Mouse (Mus musculus): Measurements from ENCODE around the gene Jazf1.

Jazf1 gene

DNA sequence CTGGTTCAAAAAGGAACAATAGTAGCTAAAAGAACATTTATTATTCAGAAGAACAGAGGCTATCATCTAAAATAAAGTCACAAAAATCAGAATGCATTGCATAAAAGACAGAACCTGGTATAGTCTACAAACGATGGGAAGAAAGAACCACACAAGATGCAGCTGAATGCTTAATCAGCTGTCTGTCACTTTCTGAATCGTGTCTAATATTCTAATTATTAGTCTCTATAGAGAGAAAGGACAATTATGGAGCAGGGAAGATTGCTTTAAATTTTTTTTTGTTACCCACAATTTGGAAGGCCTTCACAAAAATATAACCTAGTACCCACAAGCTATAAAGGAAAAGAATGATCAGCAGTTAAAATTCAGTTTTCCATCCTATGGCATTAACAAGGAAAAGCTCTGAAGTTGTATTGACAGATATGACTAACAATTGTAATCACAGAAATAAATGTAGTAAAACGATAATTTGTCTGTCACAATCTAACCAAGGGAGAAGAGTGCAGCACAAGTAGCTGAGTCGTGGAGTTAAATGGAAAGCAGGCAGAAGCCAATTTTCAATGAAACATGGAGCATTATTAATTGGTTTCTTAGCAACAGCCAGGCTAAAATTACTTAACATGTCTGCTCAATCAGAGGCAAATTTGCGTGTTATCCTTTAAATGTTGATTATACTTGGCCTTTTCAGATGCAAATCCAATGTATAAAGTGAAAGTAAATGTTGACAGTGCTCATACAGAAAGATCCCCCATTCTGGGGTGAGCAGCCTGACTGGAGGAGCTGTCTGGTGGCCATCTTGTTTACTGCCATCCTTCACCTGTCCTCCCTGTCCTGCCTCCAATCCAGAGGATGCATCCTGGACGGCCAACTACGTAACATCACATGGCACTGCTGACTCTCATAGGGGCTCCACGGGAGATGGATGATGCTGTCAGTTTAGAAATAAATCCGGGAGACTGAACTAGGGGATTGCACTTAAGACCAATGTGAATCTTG, 53.7 kb downstream of the Jazf1 start:
- DNase-seq (ENCODE audit: low read depth, low spot score): no peak

DNA sequence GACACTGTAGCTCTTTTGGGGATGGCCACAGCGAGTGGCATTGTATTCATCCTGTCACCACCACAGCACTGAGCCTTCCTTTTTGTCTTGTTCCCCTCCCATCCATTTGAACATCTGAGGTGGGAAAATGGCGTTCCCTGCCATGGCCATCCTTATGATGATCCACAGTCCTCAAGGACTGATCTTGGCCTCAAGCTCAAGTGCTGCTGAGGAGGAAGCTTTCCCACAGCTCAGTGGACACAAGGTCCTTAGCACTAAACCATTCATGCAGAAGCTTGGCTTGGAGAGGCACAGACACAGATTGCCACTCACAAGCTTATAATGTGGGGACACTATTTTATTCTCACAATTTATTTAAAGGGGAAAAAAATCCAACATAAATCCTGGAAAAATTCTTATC, 58.1 kb downstream of the Jazf1 start:
- DNase-seq (ENCODE audit: low read depth, low spot score): peak; percentile 53

- DNase-seq (ENCODE audit: low read depth, low spot score): peak; percentile 93
Observed at GRCm38 (mm10) chr6:53006032-53006431, 62.4 kb downstream of the Jazf1 start.

DNA sequence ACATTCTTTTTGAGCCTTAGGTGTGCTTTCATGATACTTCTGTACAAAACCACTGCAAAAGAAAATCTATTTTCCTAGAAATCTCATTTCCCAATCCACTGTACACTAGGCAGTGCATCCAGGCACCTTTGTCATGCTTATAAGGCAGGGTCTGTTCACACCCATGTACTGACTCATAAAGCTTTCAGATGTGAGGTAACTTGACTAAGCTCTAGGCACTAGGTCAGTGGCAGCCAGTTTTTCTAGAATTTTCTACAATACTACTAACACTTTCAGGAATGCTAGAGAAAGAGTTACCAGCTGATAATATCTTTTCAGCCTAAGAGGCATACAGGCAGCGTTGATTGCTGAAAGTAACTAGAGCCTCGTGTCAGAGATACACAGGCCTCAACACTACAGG, 62.9 kb downstream of the Jazf1 start:
- DNase-seq (ENCODE audit: low read depth, low spot score): no peak

- no peak for DNase-seq (ENCODE audit: low read depth, low spot score)
Observed at GRCm38 (mm10) chr6:52990816-52991215, 77.6 kb downstream of the Jazf1 start.

GRCm38 (mm10) chr6:52987905-52988640, 80.4 kb downstream of the Jazf1 start:
- DNase-seq (ENCODE audit: low read depth, low spot score): no peak

DNA sequence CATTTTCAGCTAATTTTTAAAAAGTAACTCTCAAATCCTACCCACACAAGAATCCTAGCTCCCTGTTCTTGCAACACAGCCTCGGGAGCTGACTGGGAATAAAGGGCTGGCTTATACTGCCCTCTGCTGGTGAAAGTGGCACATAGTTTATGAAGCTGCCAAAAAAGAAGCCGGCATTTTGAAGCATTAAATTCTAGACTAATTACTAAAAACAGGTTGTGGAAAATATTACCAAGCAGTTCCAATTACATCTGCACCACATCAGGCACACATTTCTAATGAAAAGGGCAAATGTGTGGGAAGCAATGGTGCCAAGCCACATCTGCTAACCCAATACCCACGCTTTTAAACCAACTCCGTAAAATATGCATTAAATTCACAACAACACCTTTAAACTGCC, 81.0 kb downstream of the Jazf1 start:
- DNase-seq (ENCODE audit: low read depth, low spot score): peak; percentile 82

DNA sequence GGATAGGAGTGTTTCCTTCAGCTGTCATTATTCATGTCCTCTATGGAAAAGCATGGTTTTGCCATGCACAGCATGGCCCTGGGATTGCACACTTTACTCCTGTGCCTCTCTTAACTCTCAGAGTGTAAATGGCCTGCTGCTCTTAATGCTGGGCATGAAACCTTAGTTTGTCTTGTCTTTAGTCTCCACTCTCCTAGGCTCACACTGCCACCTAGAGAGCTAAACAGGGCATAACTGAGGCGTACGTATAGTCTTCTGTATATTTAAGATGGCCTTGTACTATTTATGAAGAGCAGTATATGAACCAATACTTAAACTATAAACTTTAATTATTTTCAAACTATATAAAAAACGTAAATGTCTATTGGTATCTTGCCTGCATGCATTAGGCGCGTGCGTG, 86.3 kb downstream of the Jazf1 start:
- no peak for DNase-seq (ENCODE audit: low read depth, low spot score)

DNA sequence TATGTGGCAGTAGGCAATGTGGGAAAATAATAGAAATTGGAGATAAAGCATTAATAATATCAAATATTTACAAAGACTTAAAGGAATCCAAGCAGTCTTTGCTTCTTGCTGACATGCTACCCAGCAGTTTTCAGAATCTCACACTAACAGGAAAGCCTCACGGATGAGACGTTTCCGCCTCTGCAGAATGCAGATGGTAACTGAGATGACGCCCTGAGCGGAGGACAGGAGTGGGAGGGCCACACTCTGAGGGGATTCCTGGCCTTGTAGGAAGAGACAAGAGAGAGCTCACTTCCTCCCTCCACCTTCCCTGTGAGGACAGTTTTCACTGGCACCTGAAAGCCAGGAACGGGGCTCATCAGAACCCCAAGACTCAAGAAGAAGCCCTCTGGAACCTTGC, 88.9 kb downstream of the Jazf1 start:
- peak; percentile 65 for DNase-seq (ENCODE audit: low read depth, low spot score)

DNA sequence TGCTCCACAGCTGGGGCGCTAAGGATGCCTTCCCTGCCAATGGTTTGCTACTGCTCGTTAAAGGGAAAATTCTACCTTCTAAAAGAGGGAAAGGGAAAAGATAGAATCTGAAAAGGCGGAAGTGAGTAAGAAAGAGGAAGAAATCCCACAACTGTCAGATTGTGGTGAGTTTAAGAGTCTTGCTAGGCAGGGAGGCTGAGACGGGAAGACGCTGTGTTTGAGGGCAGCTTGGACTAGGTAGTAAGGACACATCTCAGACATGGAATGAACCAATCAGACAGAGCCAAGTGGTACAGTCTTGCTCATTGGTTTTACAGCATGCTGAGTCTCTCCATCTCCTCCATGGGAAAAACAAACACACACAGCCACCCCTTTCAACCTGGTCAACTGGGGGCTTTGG, 95.1 kb downstream of the Jazf1 start:
- DNase-seq (ENCODE audit: low read depth, low spot score): no peak

- DNase-seq (ENCODE audit: low read depth, low spot score): no peak
Observed at GRCm38 (mm10) chr6:52972138-52972537, 96.3 kb downstream of the Jazf1 start.

- peak; percentile 89 for DNase-seq (ENCODE audit: low read depth, low spot score)
Observed at GRCm38 (mm10) chr6:52969717-52970261, 98.6 kb downstream of the Jazf1 start.

DNA sequence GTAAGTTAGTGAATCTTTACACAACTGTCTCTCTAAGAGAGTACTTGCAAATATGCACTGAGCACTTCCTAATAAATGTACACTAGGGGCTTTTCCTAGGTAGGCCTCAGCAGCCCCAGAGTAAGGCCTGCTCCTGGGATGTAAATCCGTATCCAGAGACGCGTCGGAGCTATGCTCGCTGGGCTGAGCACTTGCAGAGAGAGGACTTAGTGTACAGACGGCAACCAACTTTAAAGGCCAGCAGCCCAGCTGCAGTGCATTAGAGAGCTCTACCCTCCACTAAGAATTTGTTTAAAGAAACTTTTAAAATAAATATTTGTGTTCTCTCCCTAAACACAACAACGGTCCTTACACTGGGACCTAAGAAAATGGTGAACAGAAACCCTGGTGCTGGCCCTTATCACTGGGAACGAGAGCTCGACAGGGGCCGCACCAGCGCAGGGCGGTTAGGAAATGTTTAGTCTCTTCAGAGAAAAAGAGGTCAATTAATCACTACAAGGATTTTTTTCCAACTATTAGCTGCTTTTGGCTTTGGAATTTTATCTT, 100.0 kb downstream of the Jazf1 start:
- no peak for DNase-seq (ENCODE audit: low read depth, low spot score)

DNA sequence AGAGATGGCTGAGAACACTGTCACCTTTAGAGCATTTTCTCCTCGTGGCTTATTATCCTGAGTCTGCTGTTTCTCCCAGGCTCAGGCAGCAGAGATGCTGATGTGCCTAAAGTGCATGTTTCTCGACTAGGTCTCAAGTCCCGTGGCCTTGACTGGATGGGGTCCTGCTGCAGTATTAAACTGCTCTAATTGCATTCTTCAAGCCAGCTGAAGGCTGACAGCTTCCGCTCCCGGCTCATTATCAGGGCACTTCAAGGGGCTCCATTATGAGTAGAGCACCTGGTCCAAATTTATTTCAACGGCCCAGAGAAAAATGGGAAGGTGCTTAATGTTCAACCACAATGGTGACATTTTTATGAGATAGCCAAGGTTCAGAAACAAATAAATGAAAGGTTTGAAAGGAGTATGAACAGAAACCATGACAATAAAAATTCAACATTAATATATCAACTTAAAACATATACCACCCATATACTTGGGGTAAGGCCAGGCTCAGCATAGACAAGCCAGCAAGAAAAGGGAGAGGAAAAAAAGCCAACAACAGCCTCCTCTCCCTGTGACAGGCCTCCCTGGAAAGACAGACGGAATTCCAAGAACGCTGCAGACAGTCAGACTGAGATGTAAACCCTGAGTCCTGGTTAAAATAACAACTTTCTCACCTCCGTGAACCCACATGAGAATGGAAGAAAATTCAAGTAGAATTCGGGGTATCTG, 100.7 kb downstream of the Jazf1 start:
- DNase-seq (ENCODE audit: low read depth, low spot score): no peak

GRCm38 (mm10) chr6:52966001-52966400, 102.4 kb downstream of the Jazf1 start:
- DNase-seq (ENCODE audit: low read depth, low spot score): no peak

- no peak for DNase-seq (ENCODE audit: low read depth, low spot score)
Observed at GRCm38 (mm10) chr6:52965340-52965739, 103.1 kb downstream of the Jazf1 start.

DNA sequence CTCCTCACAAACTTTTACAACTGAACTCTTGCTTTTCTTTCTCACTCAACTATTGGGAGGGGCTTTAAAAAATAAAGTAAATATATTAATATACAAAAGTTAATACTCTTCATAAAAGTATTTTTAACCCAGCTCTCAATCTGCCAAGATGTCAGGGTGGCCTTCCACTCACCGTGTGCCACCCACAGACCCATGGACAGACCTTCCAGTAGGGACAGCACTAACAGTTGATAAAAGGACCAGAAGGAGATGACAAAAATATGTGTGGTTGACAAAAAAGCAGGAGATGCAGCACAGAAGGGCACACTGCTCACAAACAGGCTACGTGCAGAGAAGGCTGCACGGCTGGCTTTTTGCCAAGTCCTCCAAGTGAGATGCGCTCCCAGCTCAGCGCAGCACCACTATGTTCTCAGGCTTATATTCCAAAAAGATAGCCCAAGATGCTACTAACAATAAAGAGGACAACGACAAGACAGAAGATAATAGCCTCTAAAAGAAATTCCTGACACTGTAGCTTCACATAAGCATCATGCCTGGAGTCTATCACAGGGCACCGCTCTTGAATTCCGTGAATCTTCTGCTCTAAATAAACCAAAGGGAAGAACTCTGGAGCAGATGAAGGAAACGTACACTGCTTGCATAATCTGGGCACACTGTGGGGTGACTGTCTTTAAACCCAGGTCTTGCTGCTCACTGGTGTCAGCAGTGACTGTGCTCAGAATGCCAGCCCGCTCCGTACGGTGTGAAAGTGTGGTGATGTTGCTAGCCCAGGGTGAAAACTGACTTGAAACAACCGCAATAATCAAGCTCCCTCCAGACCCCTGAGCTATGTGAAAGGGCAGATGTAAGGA, 104.4 kb downstream of the Jazf1 start:
- peak; percentile 83 for DNase-seq (ENCODE audit: low read depth, low spot score)

GRCm38 (mm10) chr6:52963430-52963732, 105.0 kb downstream of the Jazf1 start:
- no peak for DNase-seq (ENCODE audit: low read depth, low spot score)

GRCm38 (mm10) chr6:52962600-52963429, 105.6 kb downstream of the Jazf1 start:
- DNase-seq (ENCODE audit: low read depth, low spot score): no peak

Data from brain, adult 2 months (tissue).